Mouse (Mus musculus): Measurements from ENCODE around the gene Sftpd.

DNA sequence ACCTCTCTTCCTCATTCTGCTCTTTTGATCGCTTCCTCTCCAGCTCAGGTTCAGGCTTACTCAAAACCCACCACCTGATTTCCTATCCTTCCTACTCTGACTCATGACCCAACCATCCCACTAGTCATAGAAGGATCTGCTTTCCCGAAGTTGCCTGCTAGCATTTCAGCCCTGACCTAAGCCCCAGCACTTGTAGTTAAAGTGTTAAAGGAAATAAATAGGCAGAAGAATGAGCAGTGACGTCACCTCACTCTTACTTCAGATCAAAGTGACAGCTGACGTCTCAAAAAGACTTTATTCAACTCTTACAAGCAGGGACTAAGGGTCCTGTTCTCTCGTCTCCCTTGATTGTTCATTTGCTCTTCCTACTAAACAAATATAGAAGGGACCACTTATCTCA lies 17.7 kb downstream of the Sftpd start:
- TF ChIP-seq CTCF (IDR thresholded peaks at IDR 0.05; ENCODE audit: borderline replicate concordance, extremely low read depth, insufficient read depth, insufficient read length): no peak
- TF ChIP-seq POLR2A (IDR thresholded peaks at IDR 0.05; ENCODE audit: borderline replicate concordance, extremely low read depth, insufficient read depth, insufficient read length, poor library complexity, severe bottlenecking): no peak

Measured in brain, embryonic 14.5 days (tissue).